ENCODE assay signal across 21 mouse cellular contexts in the genomic region with DNA sequence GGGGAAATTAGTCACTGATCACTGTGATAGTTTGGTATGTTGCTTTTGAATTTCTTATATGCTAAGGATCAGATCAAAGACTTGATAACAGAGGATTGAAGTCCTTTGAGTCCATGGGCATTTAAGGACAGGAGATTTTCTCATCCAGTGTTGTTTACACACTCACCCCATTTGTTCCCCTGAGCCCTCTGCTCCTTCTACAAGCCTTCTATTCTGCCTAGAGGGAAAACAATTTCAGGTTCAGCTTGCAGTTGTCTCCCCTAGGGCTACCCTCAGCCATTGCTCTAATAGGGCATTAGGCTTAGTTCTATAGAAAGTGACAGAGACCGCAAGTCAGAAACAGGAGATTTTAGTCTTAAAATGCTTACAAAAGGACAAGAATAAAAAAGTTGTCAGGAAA.
"Had no signal": no experiment of that assay in that cellular context is flagged by ENCODE, and none has a peak within 500 bp of the region (broad histone marks: within the 10 kb centered on the region; RNA-seq: fewer than 3 reads in every experiment).

No protein-coding gene starts in this region.

- H3K4me3 ChIP-seq: heart, embryonic 10.5 days; heart, embryonic 13.5 days; heart, embryonic 15.5 days; hindbrain, embryonic 13.5 days; hindbrain, embryonic 15.5 days; kidney, embryonic 15.5 days; limb, embryonic 13.5 days; limb, embryonic 15.5 days had no signal

- ATAC-seq: forebrain, postnatal 0 days; hindbrain, postnatal 0 days had no signal

- H3K27ac ChIP-seq: heart, embryonic 10.5 days; heart, embryonic 13.5 days; heart, embryonic 15.5 days; hindbrain, embryonic 13.5 days; hindbrain, embryonic 15.5 days; hindbrain, postnatal 0 days; kidney, embryonic 15.5 days; kidney, postnatal 0 days; limb, embryonic 13.5 days; limb, embryonic 15.5 days; liver, embryonic 14.5 days had no signal

- H3K27me3 ChIP-seq: heart, embryonic 13.5 days; heart, embryonic 15.5 days; hindbrain, embryonic 13.5 days; hindbrain, embryonic 15.5 days; kidney, embryonic 15.5 days; limb, embryonic 13.5 days; limb, embryonic 15.5 days had no signal

- H3K9ac ChIP-seq: forebrain, postnatal 0 days; heart, embryonic 13.5 days; heart, embryonic 15.5 days; hindbrain, embryonic 13.5 days; hindbrain, embryonic 15.5 days; kidney, embryonic 15.5 days; limb, embryonic 13.5 days; limb, embryonic 15.5 days; liver, embryonic 14.5 days had no signal

- H3K36me3 ChIP-seq: heart, embryonic 10.5 days; heart, embryonic 13.5 days; heart, embryonic 15.5 days; hindbrain, embryonic 13.5 days; hindbrain, embryonic 15.5 days; kidney, embryonic 15.5 days; limb, embryonic 13.5 days; limb, embryonic 15.5 days had no signal

- H3K4me2 ChIP-seq: heart, embryonic 13.5 days; heart, embryonic 15.5 days; hindbrain, embryonic 13.5 days; hindbrain, embryonic 15.5 days; kidney, embryonic 15.5 days; limb, embryonic 13.5 days; limb, embryonic 15.5 days had no signal

- H3K9me3 ChIP-seq: heart, embryonic 10.5 days; heart, embryonic 13.5 days; heart, embryonic 15.5 days; hindbrain, embryonic 13.5 days; hindbrain, embryonic 15.5 days; kidney, embryonic 15.5 days; limb, embryonic 13.5 days; limb, embryonic 15.5 days had no signal

- DNase-seq: forebrain, postnatal 0 days; gastrocnemius, postnatal 14 days; gastrocnemius, postnatal 36 days; heart, adult 18-20 months; heart, postnatal 14 days; heart, postnatal 36 days; kidney, adult 11 months; layer of hippocampus, adult 9-11 months; layer of hippocampus, postnatal 36 days; left cerebral cortex, postnatal 4 days had no signal

- H3K4me1 ChIP-seq: heart, embryonic 10.5 days; heart, embryonic 13.5 days; heart, embryonic 15.5 days; hindbrain, embryonic 13.5 days; hindbrain, embryonic 15.5 days; kidney, embryonic 15.5 days; limb, embryonic 13.5 days; limb, embryonic 15.5 days had no signal
